Mouse (Mus musculus) heart, adult 2 months (tissue): ENCODE results near the gene 4930402F06Rik.

ENCODE experiments used
- CTCF ChIP-seq: fragments of 200-600 bp; IDR thresholded peaks from 2 replicates; pipeline ENCODE4 v1.8.1; 2022; ENCODE audit warnings: antibody characterized with exemption, mild to moderate bottlenecking, moderate library complexity
- POLR2A ChIP-seq: fragments of 200-500 bp; IDR thresholded peaks from 2 replicates; pipeline ENCODE4 v1.6.1; 2011; ENCODE audit warnings: mild to moderate bottlenecking, low read depth, low read length, control low read depth; ENCODE audit not compliant: insufficient read depth

DNA sequence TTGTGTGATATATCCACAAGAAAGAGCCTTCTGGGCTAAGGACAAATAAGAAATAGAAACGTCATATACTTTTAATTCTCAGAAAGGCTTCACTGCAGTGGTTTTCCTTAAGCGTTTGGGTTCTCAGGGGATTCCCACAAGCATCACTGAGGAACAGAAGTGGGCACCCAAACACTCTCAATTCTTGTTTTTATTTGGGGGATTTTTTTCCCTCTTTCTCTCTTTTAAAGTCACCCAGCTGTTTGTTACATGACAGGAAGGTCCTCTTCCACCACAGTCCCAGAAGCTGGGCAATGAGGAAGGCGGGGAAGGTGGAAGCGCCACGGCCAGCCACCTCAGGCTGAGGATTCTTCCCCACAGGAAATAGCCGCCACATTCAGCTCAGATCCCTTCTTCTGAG, 19.5 kb upstream of the 4930402F06Rik start:
- TF ChIP-seq POLR2A (no peak), CTCF (no peak)
